Mouse (Mus musculus): Measurements from ENCODE around the gene Gpatch8.

Gpatch8 gene

GRCm38 (mm10) chr11:102453131-102453530, 103.1 kb downstream of the Gpatch8 start:
- DNase-seq (ENCODE audit: low read depth in 1 of 2, low spot score in 2 of 2), result no peak

- no peak for DNase-seq (ENCODE audit: low read depth in 1 of 2, low spot score in 2 of 2)
Observed at GRCm38 (mm10) chr11:102449043-102450008, 106.9 kb downstream of the Gpatch8 start.

- no peak for DNase-seq (ENCODE audit: low read depth in 1 of 2, low spot score in 2 of 2)
Observed at GRCm38 (mm10) chr11:102448327-102448726, 107.9 kb downstream of the Gpatch8 start.

DNA sequence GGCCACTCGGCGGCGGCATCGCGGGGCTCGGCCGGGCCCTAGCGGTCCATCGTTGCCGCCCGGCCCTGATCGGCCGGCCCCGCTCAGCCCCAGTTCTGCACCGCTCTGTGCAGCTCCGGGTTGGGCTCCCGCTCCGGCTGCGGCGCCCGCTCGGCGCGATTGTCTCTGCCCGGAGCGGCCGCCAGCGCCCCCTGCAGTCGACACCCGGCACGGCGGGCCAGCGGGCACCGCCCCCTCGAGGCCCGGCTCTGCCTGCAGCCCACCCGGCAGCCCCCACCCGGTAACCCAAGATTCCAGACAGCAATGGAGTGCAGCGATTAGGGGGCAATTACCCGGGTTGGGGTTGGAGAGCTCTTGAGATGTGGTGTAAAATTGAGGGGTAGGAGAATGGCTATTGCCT, 108.7 kb downstream of the Gpatch8 start, which contains the start of gene Fam171a2:
Gene Fam171a2 (minus strand): TSS at position 186 of the 400 bp plus-strand sequence.
- DNase-seq (ENCODE audit: low read depth in 1 of 2, low spot score in 2 of 2), result no peak

GRCm38 (mm10) chr11:102446581-102447461, 109.4 kb downstream of the Gpatch8 start:
- no peak for DNase-seq (ENCODE audit: low read depth in 1 of 2, low spot score in 2 of 2)

DNA sequence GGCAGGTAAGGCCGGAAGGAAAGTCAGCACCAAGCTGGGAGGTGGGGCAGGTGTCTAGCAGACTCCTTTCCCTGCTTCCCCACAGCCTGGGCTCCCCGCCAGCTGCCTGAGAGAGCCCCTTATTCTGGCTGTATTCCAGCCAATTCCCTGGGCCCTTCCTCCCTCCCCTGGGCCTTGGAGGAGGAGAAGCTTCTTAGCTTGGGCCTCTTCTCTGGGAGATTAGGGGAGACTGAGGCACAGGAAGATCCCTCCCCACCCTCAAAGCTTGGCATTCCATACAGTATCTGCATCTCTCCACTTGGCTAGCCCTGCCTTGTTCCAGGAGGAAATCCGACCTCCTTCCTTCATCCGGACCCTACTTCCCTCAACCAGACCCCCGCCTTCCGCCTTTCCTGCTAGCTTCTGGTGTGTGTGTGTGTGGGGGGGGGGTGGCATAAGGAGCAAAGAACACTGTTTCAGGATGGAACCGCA, 110.3 kb downstream of the Gpatch8 start:
- no peak for DNase-seq (ENCODE audit: low read depth in 1 of 2, low spot score in 2 of 2)

GRCm38 (mm10) chr11:102445264-102445890, 110.8 kb downstream of the Gpatch8 start:
- no peak for DNase-seq (ENCODE audit: low read depth in 1 of 2, low spot score in 2 of 2)

DNA sequence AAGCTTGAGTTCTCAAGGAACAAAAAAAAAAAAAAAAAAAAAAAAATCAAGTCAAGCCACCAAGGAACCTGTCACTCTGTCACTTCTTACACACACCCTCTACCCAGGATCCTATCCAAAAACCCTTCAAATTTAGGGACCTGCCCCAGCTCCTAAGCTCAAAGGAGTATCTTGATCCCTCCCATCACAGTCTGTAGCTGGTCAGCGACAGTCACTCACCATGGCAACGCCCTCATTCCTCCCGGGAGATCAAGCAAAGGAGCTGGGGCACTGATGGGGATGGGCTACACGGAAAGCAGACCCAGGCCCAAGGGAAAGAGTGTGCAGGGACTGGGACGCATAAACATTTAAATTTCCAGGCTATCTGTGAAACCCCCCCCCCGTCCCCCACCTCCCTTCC, 111.4 kb downstream of the Gpatch8 start:
- DNase-seq (ENCODE audit: low read depth in 1 of 2, low spot score in 2 of 2), result no peak

- DNase-seq (ENCODE audit: low read depth in 1 of 2, low spot score in 2 of 2), result no peak
Observed at GRCm38 (mm10) chr11:102444321-102444720, 111.9 kb downstream of the Gpatch8 start.

DNA sequence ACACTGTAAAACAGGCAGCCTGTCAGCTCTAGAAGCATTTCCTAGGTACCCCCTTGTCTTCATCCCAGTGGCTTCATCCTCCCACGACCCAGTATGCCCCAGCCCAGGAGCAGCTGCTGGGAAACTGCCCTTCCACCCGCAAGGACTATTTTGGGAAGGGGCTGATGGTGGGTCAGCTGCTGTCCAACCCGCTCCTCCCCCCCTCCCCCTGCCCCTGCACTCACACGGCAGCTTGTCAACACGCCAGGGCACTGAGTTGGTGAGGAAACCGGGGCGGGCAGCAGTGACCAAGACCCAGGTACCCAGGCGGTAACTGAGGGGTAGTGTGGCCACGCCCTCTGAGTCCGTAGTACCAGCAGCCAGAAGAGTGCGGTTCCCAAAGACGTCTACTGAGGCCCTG, 112.5 kb downstream of the Gpatch8 start:
- no peak for DNase-seq (ENCODE audit: low read depth in 1 of 2, low spot score in 2 of 2)

DNA sequence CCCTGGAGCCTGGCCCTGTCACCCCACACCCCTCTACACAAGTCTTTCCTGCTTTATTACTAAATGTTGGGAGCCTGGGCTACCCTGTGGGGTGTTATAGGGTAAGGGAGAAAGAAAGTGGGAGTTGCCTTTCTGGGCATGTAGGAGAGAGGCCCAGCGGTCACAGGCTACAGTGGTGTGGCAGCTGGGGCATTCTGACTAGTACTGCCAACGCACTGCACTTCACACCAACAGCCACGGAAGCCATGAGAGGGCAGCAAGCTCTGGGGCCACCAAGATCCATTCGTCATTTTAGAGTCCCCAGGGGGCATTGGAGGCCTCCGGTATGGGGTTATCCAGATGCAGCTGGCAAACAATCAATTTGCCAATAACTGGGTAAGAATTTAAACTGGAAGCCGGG, 114.1 kb downstream of the Gpatch8 start:
- DNase-seq (ENCODE audit: low read depth in 1 of 2, low spot score in 2 of 2), result no peak

- DNase-seq (ENCODE audit: low read depth in 1 of 2, low spot score in 2 of 2), result no peak
Observed at GRCm38 (mm10) chr11:102441434-102441833, 114.8 kb downstream of the Gpatch8 start.

DNA sequence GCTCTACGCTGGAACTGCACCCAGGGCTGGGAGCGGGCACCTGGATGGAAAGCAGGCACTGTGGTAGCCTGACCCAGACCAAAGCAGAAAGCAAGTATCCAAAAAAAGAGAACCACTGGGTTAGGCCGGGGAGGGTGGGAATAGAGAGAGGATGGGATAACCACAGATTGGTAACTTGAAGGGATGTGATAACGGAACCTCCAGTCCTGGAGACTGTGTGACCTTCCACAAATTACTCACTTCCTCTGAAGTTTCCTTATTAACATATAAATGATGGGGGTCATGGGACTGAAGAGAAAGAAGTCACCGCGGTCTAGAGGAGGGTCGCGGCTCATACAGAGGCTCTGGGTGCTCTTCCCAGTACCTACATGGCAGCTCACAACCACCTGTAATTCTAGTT, 115.9 kb downstream of the Gpatch8 start:
- no peak for DNase-seq (ENCODE audit: low read depth in 1 of 2, low spot score in 2 of 2)

DNA sequence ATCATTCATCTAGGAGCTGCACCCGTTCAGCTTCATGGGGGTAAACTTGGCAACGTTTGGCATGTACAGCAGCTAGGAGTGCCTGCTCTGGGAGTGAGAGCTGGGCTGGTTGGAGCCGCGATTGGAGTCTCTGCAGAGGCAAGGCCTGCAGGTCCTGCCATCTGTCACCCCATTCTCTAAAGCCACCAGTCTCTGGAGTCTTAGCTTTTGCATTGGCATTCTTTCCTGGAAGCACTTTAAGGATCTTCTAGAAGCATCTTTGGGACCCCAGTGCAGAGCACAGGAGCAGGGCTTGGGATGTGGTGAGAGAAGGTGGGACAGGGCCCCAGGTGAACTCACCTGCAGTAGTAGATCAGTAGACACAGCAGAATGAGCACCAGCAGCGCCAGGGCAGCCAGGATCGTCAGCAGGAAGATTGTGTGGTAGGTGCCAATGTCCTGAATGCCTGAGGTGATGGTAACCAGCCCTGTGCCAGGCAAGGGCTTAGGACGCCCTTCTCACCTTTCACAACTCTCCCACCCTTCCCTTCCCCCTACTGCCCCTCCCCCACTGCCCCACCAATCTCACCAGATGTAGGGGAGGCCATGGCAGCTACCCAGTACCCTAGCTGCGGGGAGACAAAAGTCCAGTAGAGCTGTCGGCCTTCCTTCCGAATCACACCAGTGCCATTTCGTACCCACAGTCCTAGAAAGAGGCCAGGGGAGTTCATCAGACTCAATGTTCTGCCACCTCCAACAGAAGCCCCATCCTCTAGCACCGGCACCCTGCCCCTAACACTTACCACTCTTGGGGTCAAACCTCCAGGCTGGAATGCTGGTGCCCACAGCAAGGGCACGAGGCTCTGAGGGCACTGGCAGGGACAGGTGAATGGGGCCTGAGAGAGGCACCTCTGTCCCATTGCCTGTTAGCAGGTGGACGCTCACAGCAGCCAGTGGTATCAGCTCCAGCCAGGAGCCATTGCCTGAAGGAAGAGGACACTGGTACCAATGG, 116.8 kb downstream of the Gpatch8 start:
- DNase-seq (ENCODE audit: low read depth in 1 of 2, low spot score in 2 of 2), result no peak

GRCm38 (mm10) chr11:102438212-102439092, 117.7 kb downstream of the Gpatch8 start:
- DNase-seq (ENCODE audit: low read depth in 1 of 2, low spot score in 2 of 2), result no peak

- DNase-seq (ENCODE audit: low read depth in 1 of 2, low spot score in 2 of 2), result no peak
Observed at GRCm38 (mm10) chr11:102437120-102438061, 118.8 kb downstream of the Gpatch8 start.

GRCm38 (mm10) chr11:102436471-102436790, 119.8 kb downstream of the Gpatch8 start:
- DNase-seq (ENCODE audit: low read depth in 1 of 2, low spot score in 2 of 2), result no peak
